Mouse (Mus musculus) G1E-ER4 (cell line): ENCODE data around the gene Fkbp3. TPM values are rescaled to one million over a fixed set of nuclear protein-coding genes. Genes with fewer than 3 reads are reported as not detected.

Source experiments
- GATA1 ChIP-seq: IDR thresholded peaks from one replicate; pipeline ENCODE4 v1.8.0; 2012; ENCODE audit warnings: low read length, inconsistent platforms
- polyA plus RNA-seq: library from polyadenylated mRNA; stranded (reverse); fragments of >175 nt; gene quantifications from 2 replicates; pipeline ENCODE4 v1.2.3, GENCODE M21; 2012

The Fkbp3 gene
- 153 and 157 TPM in 2 replicates for polyA plus RNA-seq

DNA sequence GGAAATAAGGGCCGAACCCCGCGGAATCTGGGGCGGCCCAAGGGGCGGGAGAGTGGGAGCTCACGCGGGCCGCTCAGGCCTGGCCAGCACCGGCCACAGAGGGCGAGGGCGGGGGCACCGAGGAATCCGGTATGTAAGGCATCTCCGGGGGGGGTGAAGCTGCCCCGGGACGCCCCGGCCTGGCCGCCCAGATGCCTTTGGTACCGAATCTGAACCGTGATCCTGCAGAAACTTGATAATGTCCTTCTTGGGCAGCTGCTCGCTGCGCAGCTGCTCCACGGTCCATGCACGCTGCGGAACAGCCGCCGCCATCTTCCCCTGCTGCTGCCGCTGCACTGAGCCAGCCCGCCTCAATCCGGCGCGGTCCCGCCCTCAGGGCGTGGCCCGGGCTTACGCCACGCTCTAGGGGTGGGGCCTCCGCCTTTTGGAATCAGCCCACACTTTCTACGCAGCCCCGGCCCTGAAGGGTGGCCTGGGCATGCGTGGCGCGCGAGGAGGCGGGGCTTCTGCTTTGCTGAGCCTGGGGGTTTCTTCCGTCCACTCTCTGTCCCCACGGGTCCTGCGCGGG is at the start of gene Fkbp3:
TSS of gene Fkbp3 (minus strand) at position 397 of the 568 bp plus-strand sequence.
- TF ChIP-seq GATA1 = no peak

DNA sequence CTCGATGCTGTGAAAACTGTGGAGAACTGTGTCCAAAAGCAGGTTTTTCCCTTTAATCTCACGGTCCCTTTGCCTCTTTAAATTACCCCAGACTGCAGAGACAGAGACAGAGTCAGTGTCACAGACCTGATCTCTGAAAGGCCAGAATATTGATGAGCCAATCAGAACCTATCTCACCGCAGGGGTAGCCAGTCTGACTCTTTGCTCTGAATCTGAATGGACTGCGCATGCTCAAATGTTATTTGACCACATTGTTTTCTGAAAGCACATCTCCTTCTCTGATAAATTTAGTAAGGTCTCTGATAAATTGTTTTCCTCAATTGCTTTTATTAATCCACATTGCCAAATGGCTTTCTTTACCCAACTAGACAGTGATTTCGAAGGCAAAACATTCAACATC is 45.6 kb upstream of the Fkbp3 start:
- TF ChIP-seq GATA1 = no peak

- no peak for TF ChIP-seq GATA1
These were observed 45.2 kb upstream of the Fkbp3 start for GRCm38 (mm10) chr12:65118968-65119367.

- no peak for TF ChIP-seq GATA1
These were observed 40.1 kb upstream of the Fkbp3 start for GRCm38 (mm10) chr12:65113925-65114324.

DNA sequence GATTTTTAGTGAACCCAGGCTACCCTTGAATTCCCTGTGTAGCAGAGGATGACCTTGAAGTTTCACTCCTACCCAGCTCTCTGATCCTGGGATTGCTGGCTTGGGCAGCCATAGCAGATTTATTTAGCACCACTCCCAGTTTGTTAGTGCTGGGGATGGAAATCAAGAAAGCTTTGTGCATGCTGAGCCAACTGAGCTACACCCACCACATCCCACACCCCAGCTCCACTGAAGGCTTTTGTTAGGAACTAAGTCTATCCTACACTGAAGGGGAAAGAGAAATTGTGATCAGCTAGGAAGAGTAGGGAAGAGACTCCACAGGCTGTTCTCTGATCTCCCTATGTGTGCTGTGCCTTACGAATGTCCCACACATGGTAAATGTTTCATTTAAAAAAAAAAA is 39.0 kb upstream of the Fkbp3 start:
- no peak for TF ChIP-seq GATA1

DNA sequence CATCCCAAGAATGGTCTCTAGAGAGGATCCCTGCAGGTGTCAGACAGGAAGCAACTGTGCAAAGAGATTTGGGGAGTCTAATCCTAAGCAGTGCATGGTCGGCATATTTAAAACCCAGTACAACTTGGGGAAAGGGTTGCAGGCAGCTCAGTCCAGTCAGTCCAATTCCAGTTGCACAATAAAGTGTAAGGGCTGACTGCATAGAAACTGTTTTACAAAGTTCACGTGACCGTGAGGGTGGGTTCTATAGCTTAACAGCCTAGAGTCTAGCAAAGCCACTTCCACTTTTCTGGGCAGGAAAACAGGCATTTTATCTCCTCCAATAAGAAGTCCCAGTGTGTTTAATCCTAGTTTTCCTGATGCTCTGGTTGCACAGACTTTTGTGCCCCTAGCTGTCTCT is 37.7 kb upstream of the Fkbp3 start:
- no peak for TF ChIP-seq GATA1

DNA sequence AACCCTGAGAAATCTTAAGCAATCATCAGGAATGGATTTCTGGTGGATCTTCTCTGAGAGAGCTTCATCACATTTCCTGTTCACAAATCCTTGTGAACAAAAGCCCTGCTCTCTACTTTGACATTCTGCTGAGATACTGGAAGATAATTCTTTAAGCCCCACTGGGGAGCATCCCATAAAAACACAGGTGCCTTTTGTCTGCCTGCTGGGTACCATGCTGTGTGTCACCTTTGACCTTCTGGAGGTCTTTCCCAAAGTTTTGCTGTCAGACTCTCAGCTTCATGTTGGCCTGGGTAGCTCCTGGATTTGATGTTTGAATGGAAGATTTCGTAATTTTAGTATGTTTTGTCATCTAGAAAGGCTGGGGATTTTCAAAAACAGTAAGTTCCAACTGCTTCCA is 34.9 kb upstream of the Fkbp3 start:
- no peak for TF ChIP-seq GATA1

GRCm38 (mm10) chr12:65076906-65077305 is 3.1 kb upstream of the Fkbp3 start:
- no peak for TF ChIP-seq GATA1

GRCm38 (mm10) chr12:65075733-65076310 is 2.0 kb upstream of the Fkbp3 start:
- TF ChIP-seq GATA1 = no peak

DNA sequence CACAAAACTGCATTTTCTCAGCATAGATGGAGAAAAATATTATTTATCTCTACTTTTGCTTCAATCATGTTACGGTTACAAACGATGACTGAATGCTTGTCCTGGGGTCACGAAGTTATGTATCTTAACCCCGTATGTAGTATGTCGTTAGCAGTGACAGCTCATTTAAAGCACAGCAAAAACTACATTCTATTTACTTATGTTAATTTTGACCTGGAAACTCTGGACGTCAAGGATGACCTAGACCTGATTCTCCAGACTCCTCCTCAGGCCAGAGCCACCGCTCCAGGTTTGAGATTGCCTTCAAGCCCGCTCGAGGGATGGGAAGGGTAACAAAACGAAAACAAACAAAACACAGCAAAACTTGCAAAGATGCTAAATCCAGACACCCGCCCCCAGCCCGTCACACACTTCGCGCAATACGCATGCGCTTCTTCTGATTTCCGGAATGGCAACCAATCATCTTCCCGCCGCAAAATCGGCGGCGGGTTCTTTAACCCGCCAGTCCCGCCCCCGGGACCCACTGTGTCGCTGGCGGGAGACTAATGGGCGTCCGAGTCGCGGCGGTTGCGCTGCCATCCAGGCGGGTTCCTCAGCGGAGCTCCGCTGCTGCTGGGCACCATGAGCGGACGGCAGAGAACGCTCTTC is 1.4 kb upstream of the Fkbp3 start, which contains the start of gene Fancm:
TSS of gene Fancm (plus strand) at position 519 of the 648 bp plus-strand sequence.
- no peak for TF ChIP-seq GATA1

DNA sequence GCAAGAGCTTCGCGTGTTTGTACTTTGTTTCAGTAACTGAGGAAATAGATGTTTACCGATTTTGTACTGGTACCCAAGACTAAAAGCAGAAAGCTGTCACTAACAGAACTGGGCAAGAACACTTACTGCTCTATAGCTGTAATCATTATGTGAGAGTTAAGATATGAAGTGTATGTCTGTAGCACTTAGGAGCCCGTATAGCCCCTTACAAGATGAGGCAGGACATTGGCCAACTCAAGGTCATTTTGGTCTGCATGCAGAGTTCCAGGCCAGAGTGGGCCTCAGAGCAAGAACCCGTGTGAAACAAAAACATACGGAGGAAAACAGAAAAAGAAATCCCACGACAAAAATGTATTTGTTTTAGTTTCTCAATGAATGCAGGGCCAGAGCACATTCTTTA is 844 bp upstream of the Fkbp3 start:
- TF ChIP-seq GATA1 = no peak

DNA sequence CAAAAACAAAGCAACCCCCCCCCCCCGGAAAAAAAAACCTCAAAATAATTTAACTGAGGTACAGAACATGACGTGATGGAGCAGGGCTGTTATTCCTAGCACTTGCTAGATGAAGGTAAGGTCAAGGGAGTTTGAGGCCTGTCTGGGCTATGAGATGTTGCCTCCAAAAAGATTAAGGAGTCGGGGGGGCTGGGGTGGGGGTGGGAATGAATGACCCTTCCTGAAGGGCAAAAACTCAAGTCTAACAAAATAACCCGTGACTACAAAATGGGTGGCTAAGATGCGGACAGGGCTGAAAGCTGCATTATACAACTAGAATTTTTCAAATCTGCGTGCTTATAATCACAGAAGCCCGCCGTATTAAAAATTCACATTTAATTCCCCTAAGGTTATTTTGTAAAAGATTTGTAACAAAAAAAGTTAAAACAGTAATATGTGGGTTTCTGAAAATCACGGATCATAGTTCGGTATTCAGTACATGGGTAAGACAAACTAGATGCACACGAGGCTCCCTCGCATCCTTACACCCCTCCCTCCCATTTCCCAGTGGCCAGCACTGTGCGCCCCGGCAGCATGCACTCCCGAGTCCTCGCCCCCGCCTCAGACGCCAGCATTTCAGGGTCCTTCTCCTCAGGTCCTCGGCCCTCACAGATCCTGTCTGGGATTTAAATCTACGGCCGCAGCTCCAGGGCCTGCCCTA is 746 bp downstream of the Fkbp3 start:
- TF ChIP-seq GATA1 = no peak

DNA sequence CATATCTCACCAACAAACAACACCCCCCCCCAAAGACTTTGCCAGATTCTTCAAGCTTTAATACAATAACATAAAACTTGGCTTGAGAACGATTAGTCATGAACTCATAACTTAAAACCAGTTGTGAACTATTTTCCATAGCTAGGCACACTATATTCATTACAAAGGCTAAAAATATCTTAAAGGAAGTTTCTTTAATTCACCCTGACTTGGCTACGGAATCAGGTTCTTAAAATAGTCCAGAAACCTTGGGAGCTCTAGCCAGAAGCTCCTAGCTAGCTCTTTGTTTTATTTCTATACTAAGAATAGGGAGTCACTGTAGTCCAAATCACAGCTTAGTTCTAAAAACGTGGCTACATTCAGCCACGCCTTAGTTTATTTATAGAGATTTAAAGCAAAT is 5.4 kb downstream of the Fkbp3 start:
- TF ChIP-seq GATA1 = no peak

GRCm38 (mm10) chr12:65066234-65066633 is 7.6 kb downstream of the Fkbp3 start:
- no peak for TF ChIP-seq GATA1

DNA sequence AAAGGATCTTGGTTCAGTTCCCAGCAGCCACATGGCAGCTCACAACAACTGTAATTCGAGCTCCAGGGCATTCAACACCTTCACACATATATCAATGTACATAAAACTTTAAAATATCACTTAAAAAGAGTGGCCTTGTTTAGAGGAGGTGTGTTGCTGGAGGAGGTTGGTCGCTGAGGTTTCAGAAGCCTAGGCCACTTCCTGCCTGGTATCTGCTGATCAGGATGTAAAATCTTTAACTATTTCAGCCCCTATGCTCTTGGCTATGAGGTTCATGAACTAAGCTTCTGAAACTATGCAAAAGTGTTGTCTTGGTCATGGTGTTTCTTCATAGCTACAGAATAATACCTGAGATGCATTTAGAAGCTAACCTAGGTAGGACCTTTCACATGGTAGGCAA is 8.6 kb downstream of the Fkbp3 start:
- TF ChIP-seq GATA1 = no peak

GRCm38 (mm10) chr12:65061082-65061481 is 12.7 kb downstream of the Fkbp3 start:
- no peak for TF ChIP-seq GATA1
